Mouse (Mus musculus): ENCODE measurements around the gene Tm4sf1. TPM values are rescaled to one million over a fixed set of nuclear protein-coding genes. Genes with fewer than 3 reads are reported as not detected.
A peak's percentile ranks its signal among the peaks of the same experiment; 100 is the strongest.

Gene Tm4sf1
- polyA plus RNA-seq (2015; fragmentation: Nextera tagmentation; extraction: Ambion mirVana): 386 and 407 TPM in 2 replicates

- 62% methylated on average over 2 of the region's 2 CpGs for WGBS
- no peak for ATAC-seq (replicated peaks; ENCODE audit: low FRiP score, low read depth)
Observed at GRCm38 (mm10) chr3:57301921-57302539, at the start of gene Tm4sf1. Tm4sf1 (minus strand) TSS chr3:57301988.

GRCm38 (mm10) chr3:57344811-57345210, 43.0 kb upstream of the Tm4sf1 start:
- no peak overlapping the region for H3K27ac ChIP-seq
- H3K4me3 ChIP-seq (replicated peaks; ENCODE audit: low read depth, low read length): no peak overlapping the region
- no peak overlapping the region for H3K9ac ChIP-seq (ENCODE audit: low read depth, low read length)
- H3K36me3 ChIP-seq (ENCODE audit: insufficient read depth, low read length): no peaks in the 10 kb centered on the region
- DNase-seq (ENCODE audit: low spot score) (no peak), ATAC-seq (replicated peaks; ENCODE audit: low FRiP score, low read depth) (no peak)
- no peak overlapping the region for H3K4me2 ChIP-seq (ENCODE audit: low read length)
- H3K27me3 ChIP-seq (ENCODE audit: insufficient read depth, low read length): no peaks in the 10 kb centered on the region
- no peaks in the 10 kb centered on the region for H3K4me1 ChIP-seq (replicated peaks; ENCODE audit: insufficient read depth, low read length)
- WGBS: 78% methylated on average over 5 of the region's 5 CpGs
- no peaks in the 10 kb centered on the region for H3K9me3 ChIP-seq (replicated peaks; ENCODE audit: low read length)
- TF ChIP-seq CTCF (IDR thresholded peaks at IDR 0.05; ENCODE audit: low read depth): no peak

More at GRCm38 (mm10) chr3:57301921-57302539, at the start of gene Tm4sf1:
- Histone ChIP-seq H3K9me3 (replicated peaks; ENCODE audit: low read length) (no peaks in the 10 kb centered on the region), H3K36me3 (ENCODE audit: insufficient read depth, low read length) (no peaks in the 10 kb centered on the region), H3K9ac (ENCODE audit: low read depth, low read length) (no peak within 1 kb of the TSS), H3K27ac (no peak within 1 kb of the TSS), H3K4me1 (replicated peaks; ENCODE audit: insufficient read depth, low read length) (no peaks in the 10 kb centered on the region), H3K27me3 (ENCODE audit: insufficient read depth, low read length) (no peaks in the 10 kb centered on the region), H3K4me3 (replicated peaks; ENCODE audit: low read depth, low read length) (no peak within 1 kb of the TSS), H3K4me2 (ENCODE audit: low read length) (no peak within 1 kb of the TSS)
- no peak for TF ChIP-seq CTCF (IDR thresholded peaks at IDR 0.05; ENCODE audit: low read depth)
- peak; percentile 45 for DNase-seq (ENCODE audit: low spot score)

GRCm38 (mm10) chr3:57343837-57344607, 42.2 kb upstream of the Tm4sf1 start:
- Histone ChIP-seq H3K27ac (no peak overlapping the region), H3K9ac (ENCODE audit: low read depth, low read length) (no peak overlapping the region), H3K36me3 (ENCODE audit: insufficient read depth, low read length) (no peaks in the 10 kb centered on the region), H3K4me2 (ENCODE audit: low read length) (no peak overlapping the region), H3K4me1 (replicated peaks; ENCODE audit: insufficient read depth, low read length) (no peaks in the 10 kb centered on the region), H3K4me3 (replicated peaks; ENCODE audit: low read depth, low read length) (no peak overlapping the region), H3K9me3 (replicated peaks; ENCODE audit: low read length) (no peaks in the 10 kb centered on the region), H3K27me3 (ENCODE audit: insufficient read depth, low read length) (no peaks in the 10 kb centered on the region)
- DNase-seq (ENCODE audit: low spot score) (no peak), ATAC-seq (replicated peaks; ENCODE audit: low FRiP score, low read depth) (no peak)
- 56% methylated on average over 11 of the region's 11 CpGs for WGBS
- TF ChIP-seq CTCF (IDR thresholded peaks at IDR 0.05; ENCODE audit: low read depth): no peak

DNA sequence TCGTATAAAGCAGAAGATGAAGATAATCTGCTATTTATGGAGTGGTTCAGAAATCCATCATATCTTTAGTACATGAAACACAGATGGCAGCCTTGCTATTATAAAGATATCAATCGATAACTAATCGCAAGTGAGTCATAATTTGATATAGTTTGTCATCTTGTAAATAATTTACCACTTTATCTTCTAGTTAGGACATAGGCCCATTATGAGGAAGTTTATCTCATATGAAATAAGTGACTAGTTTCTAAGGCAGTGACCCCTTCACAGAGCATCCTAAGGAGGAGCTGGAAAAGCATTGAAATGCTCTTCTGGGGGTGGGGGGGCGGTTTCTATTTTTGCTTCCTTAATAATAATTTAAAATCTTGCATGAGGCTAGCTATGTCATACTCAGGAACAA, 41.2 kb upstream of the Tm4sf1 start:
- no peaks in the 10 kb centered on the region for H3K9me3 ChIP-seq (replicated peaks; ENCODE audit: low read length)
- WGBS: 94% methylated on average over 4 of the region's 4 CpGs
- DNase-seq (ENCODE audit: low spot score) (no peak), ATAC-seq (replicated peaks; ENCODE audit: low FRiP score, low read depth) (no peak)
- H3K27me3 ChIP-seq (ENCODE audit: insufficient read depth, low read length): no peaks in the 10 kb centered on the region
- H3K9ac ChIP-seq (ENCODE audit: low read depth, low read length): no peak overlapping the region
- no peaks in the 10 kb centered on the region for H3K4me1 ChIP-seq (replicated peaks; ENCODE audit: insufficient read depth, low read length)
- H3K36me3 ChIP-seq (ENCODE audit: insufficient read depth, low read length): no peaks in the 10 kb centered on the region
- H3K4me2 ChIP-seq (ENCODE audit: low read length): no peak overlapping the region
- H3K4me3 ChIP-seq (replicated peaks; ENCODE audit: low read depth, low read length): no peak overlapping the region
- H3K27ac ChIP-seq: no peak overlapping the region
- TF ChIP-seq CTCF (IDR thresholded peaks at IDR 0.05; ENCODE audit: low read depth): no peak

DNA sequence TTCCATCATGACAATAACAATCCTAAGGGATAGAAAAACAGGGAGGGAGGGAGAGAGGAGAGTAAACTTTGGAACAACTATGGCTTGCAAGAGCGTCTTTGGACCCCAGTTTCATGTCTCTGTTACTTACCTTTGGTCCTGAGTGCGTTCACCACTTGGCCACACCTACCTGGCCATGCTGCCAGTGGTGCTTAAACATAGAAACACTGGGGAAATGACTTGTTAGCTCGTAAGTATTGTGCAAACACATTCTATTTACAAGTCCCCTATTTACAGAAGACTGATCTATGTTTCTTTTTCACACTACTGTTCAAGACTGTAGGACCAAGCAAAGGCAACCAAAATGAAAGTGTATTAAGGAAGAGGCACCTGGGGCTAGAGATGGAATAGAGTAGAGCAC, 39.5 kb upstream of the Tm4sf1 start:
- DNase-seq (ENCODE audit: low spot score): no peak
- H3K27ac ChIP-seq: no peak overlapping the region
- no peak for TF ChIP-seq CTCF (IDR thresholded peaks at IDR 0.05; ENCODE audit: low read depth)
- ATAC-seq (replicated peaks; ENCODE audit: low FRiP score, low read depth): no peak
- H3K27me3 ChIP-seq (ENCODE audit: insufficient read depth, low read length): no peaks in the 10 kb centered on the region
- no peaks in the 10 kb centered on the region for H3K36me3 ChIP-seq (ENCODE audit: insufficient read depth, low read length)
- H3K4me2 ChIP-seq (ENCODE audit: low read length): no peak overlapping the region
- no peaks in the 10 kb centered on the region for H3K4me1 ChIP-seq (replicated peaks; ENCODE audit: insufficient read depth, low read length)
- H3K9ac ChIP-seq (ENCODE audit: low read depth, low read length): no peak overlapping the region
- H3K4me3 ChIP-seq (replicated peaks; ENCODE audit: low read depth, low read length): no peak overlapping the region
- no peaks in the 10 kb centered on the region for H3K9me3 ChIP-seq (replicated peaks; ENCODE audit: low read length)
- WGBS: 87% methylated on average over 3 of the region's 3 CpGs

GRCm38 (mm10) chr3:57335080-57335815, 33.5 kb upstream of the Tm4sf1 start:
- Histone ChIP-seq H3K9ac (ENCODE audit: low read depth, low read length) (no peak overlapping the region), H3K27me3 (ENCODE audit: insufficient read depth, low read length) (no peaks in the 10 kb centered on the region), H3K27ac (peak overlapping the region; percentile 73), H3K4me1 (replicated peaks; ENCODE audit: insufficient read depth, low read length) (0 out of 2 replicates have a peak, but pooled peaks cover 4% of the 10 kb centered on the region), H3K36me3 (ENCODE audit: insufficient read depth, low read length) (no peaks in the 10 kb centered on the region), H3K4me2 (ENCODE audit: low read length) (no peak overlapping the region), H3K9me3 (replicated peaks; ENCODE audit: low read length) (no peaks in the 10 kb centered on the region), H3K4me3 (replicated peaks; ENCODE audit: low read depth, low read length) (no peak overlapping the region)
- no peak for ATAC-seq (replicated peaks; ENCODE audit: low FRiP score, low read depth)
- 63% methylated on average over 3 of the region's 3 CpGs for WGBS
- TF ChIP-seq CTCF (IDR thresholded peaks at IDR 0.05; ENCODE audit: low read depth): no peak
- DNase-seq (ENCODE audit: low spot score): peak; percentile 86
